Mouse (Mus musculus): ENCODE results near the gene Tpst1. TPM values are rescaled to one million over a fixed set of nuclear protein-coding genes. Genes with fewer than 3 reads are reported as not detected.
A peak's percentile ranks its signal among the peaks of the same experiment; 100 is the strongest.
"Not testable (repeated sequence)": the region's sequence is repeated elsewhere in the genome, so short reads cannot be mapped to it uniquely, and the experiment has no call there.

The Tpst1 gene
- polyA plus RNA-seq (2012; rRNA removed), result 32.8 and 33.0 TPM in 2 replicates

- Histone ChIP-seq H3K4me3 (ENCODE audit: insufficient read depth, low read length) (no peak within 1 kb of the TSS), H3K4me1 (ENCODE audit: control insufficient read depth, insufficient read depth, low read length) (no peaks in the 10 kb centered on the region), H3K27ac (ENCODE audit: insufficient read depth, low read length) (no peak within 1 kb of the TSS)
- TF ChIP-seq POLR2A (IDR thresholded peaks at IDR 0.05; ENCODE audit: extremely low read depth, insufficient read depth, low read length), result no peak
- TF ChIP-seq CTCF (IDR thresholded peaks at IDR 0.05; ENCODE audit: extremely low read depth, insufficient read depth, low read length), result no peak
Observed at GRCm38 (mm10) chr5:130073026-130073425, at the start of gene Tpst1. TSS of gene Tpst1 (plus strand) at chr5:130073326.

GRCm38 (mm10) chr5:130023767-130024539 lies 49.2 kb upstream of the Tpst1 start:
- peak overlapping the region; percentile 69 for H3K4me3 ChIP-seq (ENCODE audit: insufficient read depth, low read length)
- peaks cover 1% of the 10 kb centered on the region; the same call in 1 of the 2 replicates for H3K4me1 ChIP-seq (ENCODE audit: control insufficient read depth, insufficient read depth, low read length)
- TF ChIP-seq CTCF (IDR thresholded peaks at IDR 0.05; ENCODE audit: extremely low read depth, insufficient read depth, low read length) (peak; percentile 81), POLR2A (IDR thresholded peaks at IDR 0.05; ENCODE audit: extremely low read depth, insufficient read depth, low read length) (no peak; the same call in 1 of the 2 replicates)
- H3K27ac ChIP-seq (ENCODE audit: insufficient read depth, low read length), result no peak overlapping the region

GRCm38 (mm10) chr5:130027134-130027533 lies 46.0 kb upstream of the Tpst1 start:
- peaks cover 3% of the 10 kb centered on the region; the same call in 1 of the 2 replicates for H3K4me1 ChIP-seq (ENCODE audit: control insufficient read depth, insufficient read depth, low read length)
- no peak overlapping the region for H3K27ac ChIP-seq (ENCODE audit: insufficient read depth, low read length)
- TF ChIP-seq CTCF (IDR thresholded peaks at IDR 0.05; ENCODE audit: extremely low read depth, insufficient read depth, low read length) (no peak), POLR2A (IDR thresholded peaks at IDR 0.05; ENCODE audit: extremely low read depth, insufficient read depth, low read length) (no peak)
- no peak overlapping the region for H3K4me3 ChIP-seq (ENCODE audit: insufficient read depth, low read length)

GRCm38 (mm10) chr5:130027696-130028095 lies 45.4 kb upstream of the Tpst1 start:
- TF ChIP-seq CTCF (IDR thresholded peaks at IDR 0.05; ENCODE audit: extremely low read depth, insufficient read depth, low read length) (no peak), POLR2A (IDR thresholded peaks at IDR 0.05; ENCODE audit: extremely low read depth, insufficient read depth, low read length) (no peak)
- no peak overlapping the region for H3K27ac ChIP-seq (ENCODE audit: insufficient read depth, low read length)
- no peak overlapping the region for H3K4me3 ChIP-seq (ENCODE audit: insufficient read depth, low read length)
- H3K4me1 ChIP-seq (ENCODE audit: control insufficient read depth, insufficient read depth, low read length), result peaks cover 3% of the 10 kb centered on the region; the same call in 1 of the 2 replicates

- H3K27ac ChIP-seq (ENCODE audit: insufficient read depth, low read length), result 0 out of 2 replicates have a peak within 1 kb of the TSS, but pooled peaks have one; percentile 7
- TF ChIP-seq POLR2A (IDR thresholded peaks at IDR 0.05; ENCODE audit: extremely low read depth, insufficient read depth, low read length) (peak; percentile 75), CTCF (IDR thresholded peaks at IDR 0.05; ENCODE audit: extremely low read depth, insufficient read depth, low read length) (no peak)
- peak within 1 kb of the TSS; percentile 92 for H3K4me3 ChIP-seq (ENCODE audit: insufficient read depth, low read length)
- peaks cover 3% of the 10 kb centered on the region; the same call in 1 of the 2 replicates for H3K4me1 ChIP-seq (ENCODE audit: control insufficient read depth, insufficient read depth, low read length)
Observed at GRCm38 (mm10) chr5:130029142-130029897, 43.8 kb upstream of the Tpst1 start, which contains the start of the genes Asl and Crcp. TSS of gene Asl (minus strand) at chr5:130029247. TSS of gene Crcp (plus strand) at chr5:130029290.

GRCm38 (mm10) chr5:130031410-130032390 lies 41.4 kb upstream of the Tpst1 start:
- H3K4me1 ChIP-seq (ENCODE audit: control insufficient read depth, insufficient read depth, low read length), result peaks cover 3% of the 10 kb centered on the region; the same call in 1 of the 2 replicates
- H3K4me3 ChIP-seq (ENCODE audit: insufficient read depth, low read length), result no peak overlapping the region
- TF ChIP-seq POLR2A (IDR thresholded peaks at IDR 0.05; ENCODE audit: extremely low read depth, insufficient read depth, low read length), result no peak
- no peak for TF ChIP-seq CTCF (IDR thresholded peaks at IDR 0.05; ENCODE audit: extremely low read depth, insufficient read depth, low read length)
- H3K27ac ChIP-seq (ENCODE audit: insufficient read depth, low read length), result no peak overlapping the region

- no peak for TF ChIP-seq CTCF (IDR thresholded peaks at IDR 0.05; ENCODE audit: extremely low read depth, insufficient read depth, low read length)
- no peak for TF ChIP-seq POLR2A (IDR thresholded peaks at IDR 0.05; ENCODE audit: extremely low read depth, insufficient read depth, low read length)
- no peak overlapping the region for H3K4me3 ChIP-seq (ENCODE audit: insufficient read depth, low read length)
- no peak overlapping the region for H3K27ac ChIP-seq (ENCODE audit: insufficient read depth, low read length)
- peaks cover 3% of the 10 kb centered on the region; the same call in 1 of the 2 replicates for H3K4me1 ChIP-seq (ENCODE audit: control insufficient read depth, insufficient read depth, low read length)
Observed at GRCm38 (mm10) chr5:130033869-130034268, 39.3 kb upstream of the Tpst1 start.

GRCm38 (mm10) chr5:130036300-130036699 lies 36.8 kb upstream of the Tpst1 start:
- not testable (repeated sequence) for H3K4me3 ChIP-seq (ENCODE audit: insufficient read depth, low read length); H3K27ac ChIP-seq (ENCODE audit: insufficient read depth, low read length); H3K4me1 ChIP-seq (ENCODE audit: control insufficient read depth, insufficient read depth, low read length)

All from cortical plate, adult 2 months (tissue).